Mouse (Mus musculus): ENCODE results near the gene Rhox11.
"Not testable (repeated sequence)": the region's sequence is repeated elsewhere in the genome, so short reads cannot be mapped to it uniquely, and the experiment has no call there.

The Rhox11 gene

DNA sequence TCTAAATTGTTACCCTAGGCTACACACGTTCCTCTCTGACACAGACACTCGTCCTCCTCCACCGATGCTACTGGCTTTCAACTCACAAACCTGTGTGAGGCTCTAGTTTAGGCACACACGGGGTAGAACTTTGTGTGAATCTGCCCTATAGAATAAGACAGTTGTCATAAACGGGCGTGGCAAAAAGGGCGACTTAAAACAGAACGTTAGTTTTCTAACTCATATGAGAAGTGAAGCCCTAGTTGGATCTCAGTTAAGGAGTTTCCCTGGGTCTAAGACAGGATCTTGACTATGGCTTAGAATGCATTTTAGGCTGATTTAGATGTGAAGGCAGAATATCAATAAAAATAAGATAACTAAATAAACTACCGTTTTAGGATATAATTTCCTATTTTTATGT lies at the start of gene Rhox11:
Rhox11 (minus strand) TSS at position 101 of the 400 bp plus-strand sequence.
- DNase-seq (ENCODE audit: low read depth, low spot score): no peak

DNA sequence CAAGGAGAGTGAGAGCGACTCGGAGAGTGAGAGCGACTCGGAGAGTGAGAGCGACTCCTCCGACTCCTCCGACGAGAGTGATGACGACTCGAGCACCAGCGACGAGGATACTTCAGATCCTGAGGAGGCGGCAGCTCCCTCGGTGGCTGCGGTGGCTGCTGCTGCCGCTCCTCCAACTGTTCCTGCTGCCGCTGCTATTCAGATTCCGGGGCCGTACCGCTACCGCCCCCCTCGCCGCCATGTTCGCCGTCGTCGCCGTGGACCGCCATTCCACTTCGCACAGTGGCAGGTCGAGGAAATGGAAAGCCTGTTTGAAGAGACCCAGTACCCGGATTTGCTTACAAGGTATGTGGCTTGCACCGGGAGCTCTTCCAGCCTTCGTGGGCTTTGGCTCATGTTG lies 36.5 kb upstream of the Rhox11 start:
- no peak for DNase-seq (ENCODE audit: low read depth, low spot score)

DNA sequence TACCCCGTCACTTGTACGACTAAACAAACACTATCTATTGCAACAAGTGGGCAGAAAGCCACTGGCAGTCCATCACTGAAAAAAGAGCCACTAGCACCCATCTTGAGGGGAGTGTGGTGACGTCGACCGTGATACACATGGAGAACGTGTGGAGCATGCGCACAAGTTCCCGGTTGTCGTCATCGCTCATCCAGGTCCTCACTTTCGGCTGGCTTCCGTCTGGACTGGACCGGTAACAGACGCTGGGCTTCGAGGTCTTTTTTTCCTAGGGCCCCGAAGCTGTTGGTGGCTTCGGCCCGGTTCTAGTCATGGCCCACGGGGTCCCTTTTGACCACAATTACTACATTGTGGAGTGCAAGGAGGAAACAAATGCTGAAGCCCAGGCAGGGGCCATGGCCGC lies 36.0 kb upstream of the Rhox11 start, which contains the start of gene Rhox13:
Rhox13 (plus strand) TSS at position 238 of the 400 bp plus-strand sequence.
- no peak for DNase-seq (ENCODE audit: low read depth, low spot score)

DNA sequence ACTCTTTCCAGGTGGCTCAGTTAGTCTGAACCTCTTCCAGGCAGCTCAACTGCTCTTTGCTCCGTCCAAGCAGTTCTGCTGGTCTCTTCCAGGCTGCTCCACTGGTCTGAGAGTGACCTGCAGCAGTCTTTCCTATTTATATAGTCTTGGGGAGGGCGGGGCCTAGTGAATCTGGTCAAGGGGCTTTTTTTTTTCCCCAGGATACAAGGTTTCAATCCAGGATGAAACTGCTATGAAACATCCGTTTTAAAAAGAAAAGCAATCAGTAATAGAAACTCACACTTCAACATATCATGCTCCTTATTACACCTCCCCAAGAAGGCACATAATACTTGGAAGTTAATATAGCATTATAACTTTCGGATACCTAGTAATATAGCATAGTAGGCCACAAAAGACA lies 25.9 kb upstream of the Rhox11 start, which contains the start of gene Rhox12:
Rhox12 (minus strand) TSS at position 101 of the 400 bp plus-strand sequence.
- no peak for DNase-seq (ENCODE audit: low read depth, low spot score)

DNA sequence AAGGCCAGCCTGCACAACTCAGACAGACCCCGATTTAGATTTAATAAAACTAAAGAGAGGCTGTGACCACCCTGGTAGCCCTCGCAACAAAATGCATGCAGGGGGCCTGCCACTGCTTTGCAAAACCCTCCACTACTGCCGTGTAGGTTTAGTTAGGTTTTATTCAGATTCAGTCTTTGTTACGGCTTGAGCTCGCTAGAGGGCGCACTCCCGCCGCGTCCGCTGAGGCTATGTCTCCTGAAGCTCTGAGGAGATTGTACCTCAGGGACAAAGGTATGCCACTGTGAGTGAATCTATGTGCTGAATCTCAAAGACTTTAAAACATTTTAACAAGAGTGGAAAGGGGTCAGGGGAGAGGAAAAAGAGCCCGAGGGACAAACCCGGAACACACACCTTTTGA lies 715 bp downstream of the Rhox11 start:
- peak; percentile 49 for DNase-seq (ENCODE audit: low read depth, low spot score)

DNA sequence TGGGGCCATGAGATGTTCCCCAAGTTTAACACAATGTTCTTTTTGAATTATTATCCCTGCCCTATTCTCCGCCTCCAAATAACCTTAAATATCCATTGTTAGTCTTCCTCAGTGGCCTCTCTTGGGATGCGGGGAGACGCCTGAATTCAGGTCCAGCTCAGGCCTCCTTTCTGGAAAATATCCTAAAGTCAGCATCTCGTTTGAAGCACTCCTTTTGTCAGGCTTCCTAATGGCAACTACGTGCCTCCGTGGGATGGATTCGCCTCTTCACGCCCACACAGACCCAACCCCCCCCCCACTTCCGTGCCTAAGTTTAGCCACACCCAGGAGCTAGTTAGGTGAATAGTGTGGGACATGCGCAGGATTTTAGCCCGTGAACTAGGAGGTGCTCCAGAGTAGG lies 18.8 kb downstream of the Rhox11 start, which contains the start of gene Rhox10:
Rhox10 (plus strand) TSS at position 301 of the 400 bp plus-strand sequence.
- DNase-seq (ENCODE audit: low read depth, low spot score): no peak

DNA sequence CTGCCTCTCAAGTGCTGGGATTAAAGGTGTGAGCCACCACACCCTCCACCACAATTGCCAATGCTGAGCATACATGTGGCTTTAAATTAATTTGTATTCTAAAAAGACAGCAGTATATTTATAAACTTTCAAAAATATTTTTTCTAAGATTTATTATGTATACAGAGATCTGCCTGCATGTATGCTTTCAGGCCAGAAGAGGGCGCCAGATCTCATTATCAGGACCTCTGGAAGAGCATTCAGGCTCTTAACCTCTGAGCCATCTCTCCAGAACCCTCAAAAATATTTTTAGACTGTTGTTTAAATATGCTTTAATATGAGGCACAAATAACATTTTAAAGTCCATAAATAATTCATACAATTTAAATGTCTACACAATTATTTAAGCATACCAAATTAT lies 23.4 kb downstream of the Rhox11 start:
- peak; percentile 39 for DNase-seq (ENCODE audit: low read depth, low spot score)

DNA sequence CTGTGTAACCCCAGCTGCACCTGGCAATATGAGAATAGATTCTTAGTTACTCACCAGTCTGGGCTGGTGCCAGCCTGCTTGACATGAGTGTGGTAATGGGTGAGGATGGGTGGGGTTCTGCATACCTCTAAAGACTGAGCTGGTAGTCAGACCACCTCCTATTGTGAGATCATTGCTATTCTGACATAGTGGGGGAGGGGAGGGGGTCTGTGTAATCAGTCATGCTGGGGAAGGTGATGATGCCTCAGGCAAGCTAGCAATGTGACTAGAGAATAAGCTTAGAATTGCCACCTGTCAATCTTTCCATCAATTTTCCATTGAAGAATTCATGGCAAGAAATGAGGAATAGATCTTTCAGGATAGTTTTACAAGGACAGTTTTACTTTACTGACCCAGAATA lies 41.9 kb downstream of the Rhox11 start, which contains the start of gene Btg1-ps2:
Btg1-ps2 (minus strand) TSS at position 101 of the 400 bp plus-strand sequence.
- DNase-seq (ENCODE audit: low read depth, low spot score): not testable (repeated sequence)

DNA sequence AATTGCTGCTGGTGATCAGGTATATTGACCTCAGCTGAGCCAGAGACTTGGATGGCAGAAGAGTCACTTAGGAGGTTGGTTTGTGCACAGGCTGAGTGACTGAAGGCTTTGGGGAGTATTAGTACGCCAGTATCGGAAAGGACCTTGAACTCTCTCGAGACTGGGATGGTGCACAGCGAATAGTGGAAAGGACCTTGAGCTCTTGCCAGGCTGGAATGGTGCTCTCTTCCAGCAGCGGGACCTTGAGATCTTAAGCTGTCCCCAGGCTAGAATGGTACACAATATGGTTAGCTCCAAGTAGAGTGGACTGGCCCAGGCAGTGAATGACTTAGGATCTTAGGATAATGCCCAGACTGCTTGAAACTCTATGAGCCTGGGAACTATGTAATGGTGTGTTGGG lies 45.3 kb downstream of the Rhox11 start:
- no peak for DNase-seq (ENCODE audit: low read depth, low spot score)

DNA sequence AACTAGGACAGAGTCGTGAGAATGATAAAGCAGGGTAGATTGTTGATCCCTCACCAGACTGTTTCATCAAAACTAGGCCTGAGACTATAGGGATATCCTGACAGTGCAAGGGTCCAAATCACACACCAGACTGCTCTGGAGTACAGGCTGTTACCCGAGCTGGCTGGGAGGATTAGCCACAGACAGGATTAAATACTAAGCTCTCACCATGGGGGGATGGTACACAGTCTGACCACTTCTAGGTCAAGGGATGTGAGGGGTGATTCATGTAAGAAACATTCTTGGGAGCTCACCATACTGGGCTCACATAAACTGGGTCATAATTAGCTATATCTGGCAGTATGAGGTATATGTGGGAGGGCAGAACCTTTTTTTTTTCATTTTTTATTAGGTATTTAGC lies 51.1 kb downstream of the Rhox11 start:
- DNase-seq (ENCODE audit: low read depth, low spot score): no peak

Data from CD4-positive, CD25-positive, alpha-beta regulatory T cell, adult 2 months (primary cell).